Mouse (Mus musculus): ENCODE results near the gene Il11. TPM values are rescaled to one million over a fixed set of nuclear protein-coding genes. Genes with fewer than 3 reads are reported as not detected.
A peak's percentile ranks its signal among the peaks of the same experiment; 100 is the strongest.

Il11 gene
- polyA plus RNA-seq, 1 experiment = 0.56 TPM

DNA sequence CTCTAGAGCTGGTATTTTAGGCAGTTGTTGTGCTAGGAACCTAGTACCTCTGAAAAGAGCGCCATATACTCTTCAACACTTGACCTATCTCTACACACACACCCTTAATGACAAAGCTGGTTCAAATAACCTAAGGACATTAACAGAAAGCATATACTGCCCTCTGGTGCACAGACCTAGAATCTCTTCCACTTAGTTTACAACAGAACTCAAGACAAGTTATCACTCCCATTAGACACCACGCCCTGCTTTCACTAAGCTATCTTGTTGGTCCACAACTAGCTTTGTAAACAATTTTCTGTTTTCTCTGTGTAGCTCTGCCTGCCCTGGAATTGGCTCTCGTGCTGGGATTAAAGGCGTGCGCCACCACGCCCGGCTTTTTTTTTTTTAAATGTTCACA, 24.1 kb upstream of the Il11 start:
- Histone ChIP-seq H3K4me3 (no peak overlapping the region), H3K4me2 (ENCODE audit: low read depth) (no peak overlapping the region), H3ac (ENCODE audit: control insufficient read depth, insufficient read length) (no peak overlapping the region), H3K36me3 (ENCODE audit: control insufficient read depth, insufficient read depth) (peaks cover 30% of the 10 kb centered on the region), H3K27me3 (ENCODE audit: control insufficient read depth, insufficient read depth, insufficient read length) (no peaks in the 10 kb centered on the region), H3K79me2 (ENCODE audit: control insufficient read depth, insufficient read depth) (peaks cover 27% of the 10 kb centered on the region)
- TF ChIP-seq POLR2AphosphoS2 (IDR thresholded peaks at IDR 0.05; ENCODE audit: insufficient read length, low read depth) = no peak
- no peak for TF ChIP-seq POLR2A (IDR thresholded peaks at IDR 0.05; ENCODE audit: insufficient read length, low read depth)
- TF ChIP-seq MYOD1 (IDR thresholded peaks at IDR 0.05; ENCODE audit: control insufficient read depth in 1 of 3, insufficient read length in 2 of 3, low read depth in 2 of 3) = no peak
- no peak for TF ChIP-seq SRF (IDR thresholded peaks at IDR 0.05; ENCODE audit: control insufficient read depth, insufficient read length, low read depth)
- TF ChIP-seq USF1 (IDR thresholded peaks at IDR 0.05; ENCODE audit: low read depth) = no peak
- no peak for TF ChIP-seq TCF12 (IDR thresholded peaks at IDR 0.05; ENCODE audit: insufficient read depth, poor library complexity, severe bottlenecking)
- TF ChIP-seq E2F4 (IDR thresholded peaks at IDR 0.05; ENCODE audit: insufficient read depth) = no peak
- no peak for TF ChIP-seq REST (IDR thresholded peaks at IDR 0.05; ENCODE audit: insufficient read depth, insufficient read length)
- no peak for TF ChIP-seq MYOG (IDR thresholded peaks at IDR 0.05; ENCODE audit: control insufficient read depth in 1 of 3, insufficient read depth in 1 of 3, insufficient read length in 2 of 3, low read depth in 2 of 3)
- TF ChIP-seq MAX (IDR thresholded peaks at IDR 0.05; ENCODE audit: low read depth) = no peak
- TF ChIP-seq CEBPB (IDR thresholded peaks at IDR 0.05; ENCODE audit: insufficient read depth, poor library complexity, severe bottlenecking) = no peak
- TF ChIP-seq TCF3 (IDR thresholded peaks at IDR 0.05; ENCODE audit: insufficient read length, low read depth) = no peak

DNA sequence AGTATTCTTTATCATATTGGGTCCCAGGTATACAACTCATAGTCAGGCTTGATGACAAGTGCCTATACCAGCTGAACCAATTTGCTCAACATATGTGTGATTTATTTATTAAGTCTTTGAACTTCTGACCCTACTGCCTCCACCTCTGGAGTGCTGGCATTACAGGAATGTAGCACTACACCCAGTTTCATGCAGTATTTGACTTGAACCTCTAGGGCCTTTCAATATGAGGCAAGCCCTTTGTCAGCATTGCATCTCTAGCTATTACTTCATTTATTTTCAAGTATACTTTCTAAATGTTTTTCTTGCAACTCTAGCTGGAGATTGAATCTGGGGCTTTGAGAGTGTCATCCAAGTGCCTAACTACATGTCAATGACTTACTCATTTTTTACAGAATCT, 19.6 kb upstream of the Il11 start:
- Histone ChIP-seq H3K4me3 (no peak overlapping the region), H3K27me3 (ENCODE audit: control insufficient read depth, insufficient read depth, insufficient read length) (no peaks in the 10 kb centered on the region), H3K79me2 (ENCODE audit: control insufficient read depth, insufficient read depth) (no peaks in the 10 kb centered on the region), H3K4me2 (ENCODE audit: low read depth) (no peak overlapping the region), H3ac (ENCODE audit: control insufficient read depth, insufficient read length) (no peak overlapping the region), H3K36me3 (ENCODE audit: control insufficient read depth, insufficient read depth) (peaks cover 14% of the 10 kb centered on the region)
- TF ChIP-seq USF1 (IDR thresholded peaks at IDR 0.05; ENCODE audit: low read depth) = no peak
- no peak for TF ChIP-seq POLR2AphosphoS2 (IDR thresholded peaks at IDR 0.05; ENCODE audit: insufficient read length, low read depth)
- no peak for TF ChIP-seq POLR2A (IDR thresholded peaks at IDR 0.05; ENCODE audit: insufficient read length, low read depth)
- no peak for TF ChIP-seq MYOD1 (IDR thresholded peaks at IDR 0.05; ENCODE audit: control insufficient read depth in 1 of 3, insufficient read length in 2 of 3, low read depth in 2 of 3)
- TF ChIP-seq SRF (IDR thresholded peaks at IDR 0.05; ENCODE audit: control insufficient read depth, insufficient read length, low read depth) = no peak
- no peak for TF ChIP-seq MYOG (IDR thresholded peaks at IDR 0.05; ENCODE audit: control insufficient read depth in 1 of 3, insufficient read depth in 1 of 3, insufficient read length in 2 of 3, low read depth in 2 of 3)
- no peak for TF ChIP-seq CEBPB (IDR thresholded peaks at IDR 0.05; ENCODE audit: insufficient read depth, poor library complexity, severe bottlenecking)
- no peak for TF ChIP-seq MAX (IDR thresholded peaks at IDR 0.05; ENCODE audit: low read depth)
- TF ChIP-seq TCF12 (IDR thresholded peaks at IDR 0.05; ENCODE audit: insufficient read depth, poor library complexity, severe bottlenecking) = no peak
- no peak for TF ChIP-seq TCF3 (IDR thresholded peaks at IDR 0.05; ENCODE audit: insufficient read length, low read depth)
- no peak for TF ChIP-seq REST (IDR thresholded peaks at IDR 0.05; ENCODE audit: insufficient read depth, insufficient read length)
- no peak for TF ChIP-seq E2F4 (IDR thresholded peaks at IDR 0.05; ENCODE audit: insufficient read depth)

DNA sequence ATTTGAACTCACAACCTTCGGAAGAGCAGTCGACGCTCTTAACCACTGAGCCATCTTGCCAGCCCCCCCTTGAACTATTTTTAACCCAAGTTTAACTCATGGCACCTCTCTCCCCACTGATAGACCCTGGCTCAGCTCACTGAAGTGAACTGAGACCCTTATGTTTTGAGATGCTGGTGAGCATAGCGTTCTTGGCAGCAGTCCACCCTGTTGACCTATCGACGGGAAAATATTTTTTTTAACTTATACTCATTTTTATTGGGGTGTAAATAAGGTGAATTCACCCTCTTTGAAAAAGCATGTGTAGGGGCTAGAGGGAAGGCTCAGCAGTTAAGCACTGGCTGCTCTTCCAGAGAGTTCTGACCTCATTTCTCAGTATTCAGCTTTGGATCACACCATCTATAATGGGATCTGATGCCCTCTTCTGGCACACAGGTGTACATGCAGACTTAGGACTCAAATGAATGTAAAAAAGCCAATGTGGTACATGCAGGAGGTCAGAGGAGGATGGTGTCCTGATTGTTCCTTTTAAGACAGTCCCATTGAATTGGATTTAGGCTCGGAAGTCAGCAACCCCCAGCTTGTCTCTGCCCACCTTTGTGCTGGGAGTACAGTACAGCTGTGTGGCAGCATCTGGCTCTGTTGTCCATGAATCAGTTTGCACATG, 13.2 kb upstream of the Il11 start:
- Histone ChIP-seq H3ac (ENCODE audit: control insufficient read depth, insufficient read length) (no peak overlapping the region), H3K27me3 (ENCODE audit: control insufficient read depth, insufficient read depth, insufficient read length) (no peaks in the 10 kb centered on the region), H3K4me3 (no peak overlapping the region), H3K79me2 (ENCODE audit: control insufficient read depth, insufficient read depth) (peaks cover 25% of the 10 kb centered on the region), H3K4me2 (ENCODE audit: low read depth) (no peak overlapping the region), H3K36me3 (ENCODE audit: control insufficient read depth, insufficient read depth) (peaks cover 31% of the 10 kb centered on the region)
- TF ChIP-seq MAX (IDR thresholded peaks at IDR 0.05; ENCODE audit: low read depth) (no peak), POLR2AphosphoS2 (IDR thresholded peaks at IDR 0.05; ENCODE audit: insufficient read length, low read depth) (peak; percentile 83), POLR2A (IDR thresholded peaks at IDR 0.05; ENCODE audit: insufficient read length, low read depth) (peak; percentile 42), MYOG (IDR thresholded peaks at IDR 0.05; ENCODE audit: control insufficient read depth in 1 of 3, insufficient read depth in 1 of 3, insufficient read length in 2 of 3, low read depth in 2 of 3) (no peak)

DNA sequence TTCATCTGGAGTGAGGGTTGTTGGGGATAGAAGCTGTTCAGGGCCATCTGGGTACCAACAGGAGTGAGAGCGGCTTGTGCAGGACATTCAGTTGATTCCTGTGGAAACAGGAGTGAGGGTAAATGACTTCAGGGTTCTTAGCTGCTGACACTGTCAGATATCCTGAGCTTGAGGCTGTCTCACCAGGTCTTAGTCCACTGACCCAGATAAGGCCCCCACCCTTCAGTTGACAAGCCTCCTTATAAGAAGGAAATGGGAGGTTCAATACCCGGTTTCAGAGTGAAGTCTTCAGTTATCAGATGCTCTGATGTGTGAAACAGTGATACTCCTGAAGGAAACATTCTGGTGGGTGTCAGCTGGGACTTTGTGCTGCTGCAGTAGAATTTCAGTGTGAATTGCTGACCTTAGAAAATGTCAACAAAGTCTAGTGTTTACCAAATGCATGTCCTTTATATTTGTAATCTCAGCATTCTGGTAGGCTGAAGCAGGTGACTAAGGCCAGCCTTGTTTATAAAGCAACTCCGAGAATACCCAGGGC, 12.0 kb upstream of the Il11 start:
- peak overlapping the region; percentile 96 for H3K4me3 ChIP-seq
- H3K36me3 ChIP-seq (ENCODE audit: control insufficient read depth, insufficient read depth) = peaks cover 31% of the 10 kb centered on the region

More for the DNA sequence above, 12.0 kb upstream of the Il11 start:
- H3K79me2 ChIP-seq (ENCODE audit: control insufficient read depth, insufficient read depth) = peaks cover 25% of the 10 kb centered on the region
- H3K27me3 ChIP-seq (ENCODE audit: control insufficient read depth, insufficient read depth, insufficient read length) = no peaks in the 10 kb centered on the region
- H3ac ChIP-seq (ENCODE audit: control insufficient read depth, insufficient read length) = no peak overlapping the region
- TF ChIP-seq TCF12 (IDR thresholded peaks at IDR 0.05; ENCODE audit: insufficient read depth, poor library complexity, severe bottlenecking) (no peak), POLR2AphosphoS2 (IDR thresholded peaks at IDR 0.05; ENCODE audit: insufficient read length, low read depth) (no peak), MYOD1 (IDR thresholded peaks at IDR 0.05; ENCODE audit: control insufficient read depth in 1 of 3, insufficient read length in 2 of 3, low read depth in 2 of 3) (no peak), TCF3 (IDR thresholded peaks at IDR 0.05; ENCODE audit: insufficient read length, low read depth) (no peak), CEBPB (IDR thresholded peaks at IDR 0.05; ENCODE audit: insufficient read depth, poor library complexity, severe bottlenecking) (no peak), MAX (IDR thresholded peaks at IDR 0.05; ENCODE audit: low read depth) (no peak), E2F4 (IDR thresholded peaks at IDR 0.05; ENCODE audit: insufficient read depth) (no peak), REST (IDR thresholded peaks at IDR 0.05; ENCODE audit: insufficient read depth, insufficient read length) (no peak), MYOG (IDR thresholded peaks at IDR 0.05; ENCODE audit: control insufficient read depth in 1 of 3, insufficient read depth in 1 of 3, insufficient read length in 2 of 3, low read depth in 2 of 3) (no peak), USF1 (IDR thresholded peaks at IDR 0.05; ENCODE audit: low read depth) (no peak), SRF (IDR thresholded peaks at IDR 0.05; ENCODE audit: control insufficient read depth, insufficient read length, low read depth) (no peak), POLR2A (IDR thresholded peaks at IDR 0.05; ENCODE audit: insufficient read length, low read depth) (no peak)
- H3K4me2 ChIP-seq (ENCODE audit: low read depth) = peak overlapping the region; percentile 97

All from myocyte (in vitro differentiated cells).